Mouse (Mus musculus): Measurements from ENCODE around the gene Snx29. TPM values are rescaled to one million over a fixed set of nuclear protein-coding genes. Genes with fewer than 3 reads are reported as not detected.

Gene Snx29
- polyA plus RNA-seq, 1 experiment from 2014 or later: 13.2 TPM

GRCm38 (mm10) chr16:11691487-11692200 lies 368.9 kb downstream of the Snx29 start:
- Histone ChIP-seq H3K4me2 (no peak overlapping the region), H3K27me3 (no peaks in the 10 kb centered on the region), H3K4me1 (no peaks in the 10 kb centered on the region), H3K36me3 (no peaks in the 10 kb centered on the region), H3K27ac (no peak overlapping the region), H3K9me3 (no peaks in the 10 kb centered on the region), H3K9ac (no peak overlapping the region), H3K4me3 (no peak overlapping the region)
- no peak for ATAC-seq (ENCODE audit: insufficient number of reproducible peaks, low FRiP score, low TSS enrichment, low read depth)
- 72% methylated on average over 9 of the region's 9 CpGs for WGBS

DNA sequence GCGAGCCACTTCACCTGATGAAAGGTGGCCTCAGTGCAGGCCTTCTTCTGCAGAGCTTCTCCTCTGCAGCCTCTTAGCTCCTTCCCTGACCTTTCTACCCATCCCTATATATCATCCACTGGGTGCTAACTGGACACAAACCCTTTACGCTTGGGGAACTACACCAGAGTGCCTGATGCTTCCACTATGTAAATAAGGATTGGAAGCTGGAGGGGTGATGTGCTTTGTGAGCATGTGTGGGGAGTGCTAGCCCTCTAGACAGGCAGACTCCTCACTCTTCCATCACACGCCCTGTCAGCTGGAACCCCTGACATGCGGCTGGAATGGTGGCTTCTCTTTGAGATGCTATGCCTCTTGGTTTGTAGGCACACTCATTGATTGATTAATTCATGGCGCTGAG lies 370.0 kb downstream of the Snx29 start:
- Histone ChIP-seq H3K36me3 (no peaks in the 10 kb centered on the region), H3K27me3 (no peaks in the 10 kb centered on the region), H3K9ac (no peak overlapping the region), H3K27ac (no peak overlapping the region), H3K4me2 (no peak overlapping the region), H3K4me3 (no peak overlapping the region), H3K4me1 (no peaks in the 10 kb centered on the region), H3K9me3 (no peaks in the 10 kb centered on the region)
- WGBS: 79% methylated on average over 5 of the region's 5 CpGs
- no peak for ATAC-seq (ENCODE audit: insufficient number of reproducible peaks, low FRiP score, low TSS enrichment, low read depth)

DNA sequence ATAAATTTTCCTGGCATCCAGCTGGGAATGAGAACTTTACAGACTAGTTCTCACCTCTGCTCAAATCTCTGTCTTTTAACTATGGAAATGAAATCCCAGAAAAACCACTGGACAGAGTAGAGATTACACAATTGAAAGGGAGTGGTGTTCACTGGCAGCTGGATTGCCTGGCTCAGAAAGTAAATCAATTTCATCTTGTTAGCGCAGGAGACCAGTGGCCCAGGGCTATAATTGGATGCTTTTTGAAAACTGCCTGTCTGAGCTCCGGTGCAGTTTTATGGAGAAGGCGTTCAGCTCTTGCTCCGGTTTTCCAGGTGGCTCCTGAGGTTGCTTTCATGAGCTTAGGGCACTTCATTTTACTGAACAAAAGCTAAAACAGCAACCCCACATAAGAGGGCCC lies 371.7 kb downstream of the Snx29 start:
- H3K27me3 ChIP-seq: no peaks in the 10 kb centered on the region
- H3K4me3 ChIP-seq: no peak overlapping the region
- no peak overlapping the region for H3K9ac ChIP-seq
- H3K9me3 ChIP-seq: no peaks in the 10 kb centered on the region
- no peak overlapping the region for H3K4me2 ChIP-seq
- no peaks in the 10 kb centered on the region for H3K4me1 ChIP-seq
- no peaks in the 10 kb centered on the region for H3K36me3 ChIP-seq
- WGBS: 14% methylated on average over 4 of the region's 4 CpGs
- ATAC-seq (ENCODE audit: insufficient number of reproducible peaks, low FRiP score, low TSS enrichment, low read depth): no peak
- H3K27ac ChIP-seq: no peak overlapping the region

GRCm38 (mm10) chr16:11696767-11697166 lies 374.1 kb downstream of the Snx29 start:
- Histone ChIP-seq H3K4me2 (no peak overlapping the region), H3K4me3 (no peak overlapping the region), H3K27me3 (no peaks in the 10 kb centered on the region), H3K9me3 (no peaks in the 10 kb centered on the region), H3K9ac (no peak overlapping the region), H3K4me1 (no peaks in the 10 kb centered on the region), H3K27ac (no peak overlapping the region), H3K36me3 (no peaks in the 10 kb centered on the region)
- no peak for ATAC-seq (ENCODE audit: insufficient number of reproducible peaks, low FRiP score, low TSS enrichment, low read depth)
- WGBS: 71% methylated on average over 3 of the region's 3 CpGs

GRCm38 (mm10) chr16:11697710-11698357 lies 375.1 kb downstream of the Snx29 start:
- Histone ChIP-seq H3K4me2 (no peak overlapping the region), H3K27ac (no peak overlapping the region), H3K4me3 (no peak overlapping the region), H3K36me3 (no peaks in the 10 kb centered on the region), H3K4me1 (no peaks in the 10 kb centered on the region), H3K27me3 (no peaks in the 10 kb centered on the region), H3K9ac (no peak overlapping the region), H3K9me3 (no peaks in the 10 kb centered on the region)
- 68% methylated on average over 8 of the region's 8 CpGs for WGBS
- 0 out of 2 replicates have a peak, but pooled peaks have one; percentile 52 for ATAC-seq (ENCODE audit: insufficient number of reproducible peaks, low FRiP score, low TSS enrichment, low read depth)

- Histone ChIP-seq H3K36me3 (no peaks in the 10 kb centered on the region), H3K4me3 (no peak overlapping the region), H3K9me3 (no peaks in the 10 kb centered on the region), H3K4me2 (no peak overlapping the region), H3K27me3 (no peaks in the 10 kb centered on the region), H3K4me1 (no peaks in the 10 kb centered on the region), H3K9ac (no peak overlapping the region), H3K27ac (no peak overlapping the region)
- 90% methylated on average over 1 of the region's 1 CpGs for WGBS
- no peak for ATAC-seq (ENCODE audit: insufficient number of reproducible peaks, low FRiP score, low TSS enrichment, low read depth)
Measured at GRCm38 (mm10) chr16:11701579-11701978, 378.9 kb downstream of the Snx29 start.

- no peak overlapping the region for H3K9ac ChIP-seq
- H3K4me3 ChIP-seq: no peak overlapping the region
- no peaks in the 10 kb centered on the region for H3K4me1 ChIP-seq
- no peak for ATAC-seq (ENCODE audit: insufficient number of reproducible peaks, low FRiP score, low TSS enrichment, low read depth)
- H3K9me3 ChIP-seq: no peaks in the 10 kb centered on the region
- 58% methylated on average over 5 of the region's 5 CpGs for WGBS
- no peaks in the 10 kb centered on the region for H3K27me3 ChIP-seq
- no peak overlapping the region for H3K4me2 ChIP-seq
- H3K36me3 ChIP-seq: no peaks in the 10 kb centered on the region
- no peak overlapping the region for H3K27ac ChIP-seq
Measured at GRCm38 (mm10) chr16:11704096-11704495, 381.4 kb downstream of the Snx29 start.

- Histone ChIP-seq H3K36me3 (no peaks in the 10 kb centered on the region), H3K27me3 (no peaks in the 10 kb centered on the region), H3K27ac (no peak overlapping the region), H3K4me3 (no peak overlapping the region), H3K9me3 (no peaks in the 10 kb centered on the region), H3K4me2 (no peak overlapping the region), H3K9ac (no peak overlapping the region), H3K4me1 (peaks cover 7% of the 10 kb centered on the region; the same call in 1 of the 2 replicates)
- WGBS: 62% methylated on average over 4 of the region's 4 CpGs
- ATAC-seq (ENCODE audit: insufficient number of reproducible peaks, low FRiP score, low TSS enrichment, low read depth): no peak
Measured at GRCm38 (mm10) chr16:11705456-11705855, 382.7 kb downstream of the Snx29 start.

DNA sequence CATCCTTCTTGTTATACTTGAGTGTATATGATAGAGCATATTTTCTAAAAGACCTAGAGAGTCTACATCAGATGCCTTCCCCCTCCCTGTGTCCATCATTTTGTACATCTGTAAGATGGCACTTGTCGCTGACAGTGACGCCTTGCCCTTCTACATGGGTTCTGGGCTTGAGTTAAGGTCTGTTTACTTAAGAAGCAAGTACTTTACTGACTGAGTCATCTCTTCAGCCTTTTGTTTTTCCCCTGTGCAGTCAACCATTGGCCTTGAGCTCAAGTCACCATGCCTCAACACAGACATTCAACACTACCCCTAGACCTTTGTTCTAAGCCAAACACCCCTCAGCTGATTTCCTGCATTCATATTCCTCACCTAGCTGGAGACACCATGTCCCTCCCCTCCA lies 385.4 kb downstream of the Snx29 start:
- no peak for ATAC-seq (ENCODE audit: insufficient number of reproducible peaks, low FRiP score, low TSS enrichment, low read depth)
- WGBS: 97% methylated on average over 2 of the region's 2 CpGs

DNA sequence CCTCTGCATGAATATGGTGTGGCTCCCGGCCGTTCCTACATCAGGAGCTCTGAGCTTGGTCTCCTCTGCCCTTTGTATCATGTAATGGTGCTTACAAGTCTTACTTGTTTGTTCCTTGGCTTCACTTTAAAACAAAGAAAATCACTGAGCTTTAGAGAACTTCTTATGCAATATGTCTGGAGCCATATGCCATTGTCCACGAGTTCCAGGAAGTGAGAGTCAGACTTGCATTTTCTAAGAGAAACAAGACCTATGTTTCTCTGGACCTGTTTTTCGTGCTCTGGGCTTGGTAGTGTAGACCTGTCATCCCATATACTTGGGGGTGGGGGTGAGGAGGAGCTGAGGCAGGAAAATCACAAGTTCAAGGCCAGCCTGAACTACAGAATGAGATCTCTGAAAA lies 386.7 kb downstream of the Snx29 start:
- H3K4me1 ChIP-seq: peaks cover 7% of the 10 kb centered on the region; the same call in 1 of the 2 replicates
- no peak overlapping the region for H3K4me2 ChIP-seq
- WGBS: 75% methylated on average over 4 of the region's 4 CpGs
- no peak overlapping the region for H3K9ac ChIP-seq
- H3K9me3 ChIP-seq: no peaks in the 10 kb centered on the region
- no peak overlapping the region for H3K27ac ChIP-seq
- no peak overlapping the region for H3K4me3 ChIP-seq
- H3K27me3 ChIP-seq: no peaks in the 10 kb centered on the region
- ATAC-seq (ENCODE audit: insufficient number of reproducible peaks, low FRiP score, low TSS enrichment, low read depth): no peak
- H3K36me3 ChIP-seq: no peaks in the 10 kb centered on the region

More for the DNA sequence above, 385.4 kb downstream of the Snx29 start:
- H3K27ac ChIP-seq: no peak overlapping the region
- no peak overlapping the region for H3K9ac ChIP-seq
- peaks cover 7% of the 10 kb centered on the region; the same call in 1 of the 2 replicates for H3K4me1 ChIP-seq
- no peak overlapping the region for H3K4me3 ChIP-seq
- H3K36me3 ChIP-seq: no peaks in the 10 kb centered on the region
- H3K4me2 ChIP-seq: no peak overlapping the region
- H3K9me3 ChIP-seq: no peaks in the 10 kb centered on the region
- H3K27me3 ChIP-seq: no peaks in the 10 kb centered on the region

- 0 out of 2 replicates have a peak, but pooled peaks have one; percentile 35 for ATAC-seq (ENCODE audit: insufficient number of reproducible peaks, low FRiP score, low TSS enrichment, low read depth)
- Histone ChIP-seq H3K27me3 (no peaks in the 10 kb centered on the region), H3K4me2 (no peak overlapping the region), H3K4me3 (no peak overlapping the region), H3K4me1 (peaks cover 7% of the 10 kb centered on the region; the same call in 1 of the 2 replicates), H3K9me3 (no peaks in the 10 kb centered on the region), H3K9ac (no peak overlapping the region), H3K27ac (no peak overlapping the region), H3K36me3 (no peaks in the 10 kb centered on the region)
- 39% methylated on average over 5 of the region's 5 CpGs for WGBS
Measured at GRCm38 (mm10) chr16:11709999-11710667, 387.4 kb downstream of the Snx29 start.

DNA sequence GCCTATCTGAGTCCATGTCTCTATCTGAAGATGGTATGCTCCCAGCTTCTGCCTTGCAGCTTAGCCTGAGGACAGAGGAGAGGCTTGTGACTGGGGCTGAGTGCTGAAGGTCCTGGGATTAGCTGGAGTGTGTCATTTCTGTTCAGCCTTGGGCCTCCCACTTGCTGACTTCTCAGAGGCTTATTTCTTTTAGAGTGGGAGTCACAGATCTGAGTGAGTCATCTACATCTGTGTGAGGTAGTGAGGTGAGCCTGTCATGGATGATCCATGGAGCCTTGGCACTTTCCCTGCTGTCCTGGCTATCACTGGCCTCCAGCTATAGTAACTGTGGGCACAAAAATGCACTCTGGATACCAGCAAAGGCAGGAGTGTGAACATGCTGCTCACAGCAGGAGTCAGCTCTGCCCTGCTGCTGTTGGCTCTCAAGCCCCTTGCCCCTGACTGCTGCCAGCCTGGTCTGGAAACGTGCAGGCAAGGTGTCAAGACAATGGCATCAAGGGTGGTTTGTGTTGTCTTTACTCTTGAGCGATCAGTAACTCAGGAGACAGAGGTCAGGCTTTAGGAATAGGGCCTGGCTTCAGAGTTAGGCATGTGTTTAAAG lies 390.7 kb downstream of the Snx29 start:
- Histone ChIP-seq H3K4me2 (no peak overlapping the region), H3K27ac (no peak overlapping the region), H3K4me3 (no peak overlapping the region), H3K9me3 (no peaks in the 10 kb centered on the region), H3K9ac (no peak overlapping the region), H3K4me1 (peaks cover 7% of the 10 kb centered on the region; the same call in 1 of the 2 replicates), H3K36me3 (no peaks in the 10 kb centered on the region), H3K27me3 (no peaks in the 10 kb centered on the region)
- ATAC-seq (ENCODE audit: insufficient number of reproducible peaks, low FRiP score, low TSS enrichment, low read depth): no peak
- 56% methylated on average over 2 of the region's 2 CpGs for WGBS

Measured in limb, embryonic 15.5 days (tissue).